Mouse (Mus musculus): ENCODE data around the gene Cd200r4.
"Not testable (repeated sequence)": the region's sequence is repeated elsewhere in the genome, so short reads cannot be mapped to it uniquely, and the experiment has no call there.

The Cd200r4 gene

GRCm38 (mm10) chr16:44818010-44818409 is 6.5 kb downstream of the Cd200r4 start:
- Histone ChIP-seq H3K4me1 (replicated peaks; ENCODE audit: low read depth, low read length) (no peaks in the 10 kb centered on the region), H3K4me3 (replicated peaks; ENCODE audit: low read length) (no peak overlapping the region), H3K9me3 (ENCODE audit: low read length) (no peaks in the 10 kb centered on the region), H3K27me3 (ENCODE audit: insufficient read depth, low read length) (no peaks in the 10 kb centered on the region), H3K36me3 (ENCODE audit: insufficient read depth, low read length) (no peaks in the 10 kb centered on the region)
- TF ChIP-seq CTCF (conservative IDR thresholded peaks at IDR 0.05; ENCODE audit: low read length) (no peak), POU5F1 (IDR thresholded peaks at IDR 0.05; ENCODE audit: borderline replicate concordance, low read length) (no peak), NANOG (IDR thresholded peaks at IDR 0.05; ENCODE audit: borderline replicate concordance, low read length) (no peak)

- Histone ChIP-seq H3K9me3 (ENCODE audit: low read length) (peaks cover 10% of the 10 kb centered on the region), H3K4me1 (replicated peaks; ENCODE audit: low read depth, low read length) (no peaks in the 10 kb centered on the region), H3K4me3 (replicated peaks; ENCODE audit: low read length) (no peak overlapping the region), H3K36me3 (ENCODE audit: insufficient read depth, low read length) (no peaks in the 10 kb centered on the region), H3K27me3 (ENCODE audit: insufficient read depth, low read length) (no peaks in the 10 kb centered on the region)
- TF ChIP-seq CTCF (conservative IDR thresholded peaks at IDR 0.05; ENCODE audit: low read length) (no peak), NANOG (IDR thresholded peaks at IDR 0.05; ENCODE audit: borderline replicate concordance, low read length) (no peak), POU5F1 (IDR thresholded peaks at IDR 0.05; ENCODE audit: borderline replicate concordance, low read length) (no peak)
Observed at GRCm38 (mm10) chr16:44820545-44820944, 9.0 kb downstream of the Cd200r4 start.

- Histone ChIP-seq H3K9me3 (ENCODE audit: low read length) (no peaks in the 10 kb centered on the region; the same call in 1 of the 2 replicates), H3K4me1 (replicated peaks; ENCODE audit: low read depth, low read length) (no peaks in the 10 kb centered on the region), H3K36me3 (ENCODE audit: insufficient read depth, low read length) (no peaks in the 10 kb centered on the region), H3K4me3 (replicated peaks; ENCODE audit: low read length) (no peak overlapping the region), H3K27me3 (ENCODE audit: insufficient read depth, low read length) (no peaks in the 10 kb centered on the region)
- no peak for TF ChIP-seq NANOG (IDR thresholded peaks at IDR 0.05; ENCODE audit: borderline replicate concordance, low read length)
- no peak for TF ChIP-seq CTCF (conservative IDR thresholded peaks at IDR 0.05; ENCODE audit: low read length)
- no peak for TF ChIP-seq POU5F1 (IDR thresholded peaks at IDR 0.05; ENCODE audit: borderline replicate concordance, low read length)
Observed at GRCm38 (mm10) chr16:44832286-44832685, 20.8 kb downstream of the Cd200r4 start.

- H3K36me3 ChIP-seq (ENCODE audit: insufficient read depth, low read length); H3K9me3 ChIP-seq (ENCODE audit: low read length); H3K4me3 ChIP-seq (replicated peaks; ENCODE audit: low read length); H3K4me1 ChIP-seq (replicated peaks; ENCODE audit: low read depth, low read length); H3K27me3 ChIP-seq (ENCODE audit: insufficient read depth, low read length): not testable (repeated sequence)
Observed at GRCm38 (mm10) chr16:44833189-44833588, 21.7 kb downstream of the Cd200r4 start.

- H3K4me3 ChIP-seq (replicated peaks; ENCODE audit: low read length) = no peak within 1 kb of the TSS
- H3K4me1 ChIP-seq (replicated peaks; ENCODE audit: low read depth, low read length) = no peaks in the 10 kb centered on the region
- no peak for TF ChIP-seq POU5F1 (IDR thresholded peaks at IDR 0.05; ENCODE audit: borderline replicate concordance, low read length)
- no peak for TF ChIP-seq NANOG (IDR thresholded peaks at IDR 0.05; ENCODE audit: borderline replicate concordance, low read length)
- TF ChIP-seq CTCF (conservative IDR thresholded peaks at IDR 0.05; ENCODE audit: low read length) = no peak
- H3K27me3 ChIP-seq (ENCODE audit: insufficient read depth, low read length) = no peaks in the 10 kb centered on the region
- no peaks in the 10 kb centered on the region for H3K36me3 ChIP-seq (ENCODE audit: insufficient read depth, low read length)
- H3K9me3 ChIP-seq (ENCODE audit: low read length) = peaks cover 14% of the 10 kb centered on the region
Observed at GRCm38 (mm10) chr16:44866797-44867196, 55.3 kb downstream of the Cd200r4 start, which contains the start of gene Cd200r2. Cd200r2 (plus strand) TSS chr16:44867097.

GRCm38 (mm10) chr16:44875178-44875577 is 63.6 kb downstream of the Cd200r4 start:
- H3K36me3 ChIP-seq (ENCODE audit: insufficient read depth, low read length) = no peaks in the 10 kb centered on the region
- no peaks in the 10 kb centered on the region for H3K4me1 ChIP-seq (replicated peaks; ENCODE audit: low read depth, low read length)
- no peak for TF ChIP-seq NANOG (IDR thresholded peaks at IDR 0.05; ENCODE audit: borderline replicate concordance, low read length)
- no peak for TF ChIP-seq POU5F1 (IDR thresholded peaks at IDR 0.05; ENCODE audit: borderline replicate concordance, low read length)
- no peak for TF ChIP-seq CTCF (conservative IDR thresholded peaks at IDR 0.05; ENCODE audit: low read length)
- no peak overlapping the region for H3K4me3 ChIP-seq (replicated peaks; ENCODE audit: low read length)
- H3K27me3 ChIP-seq (ENCODE audit: insufficient read depth, low read length) = no peaks in the 10 kb centered on the region
- H3K9me3 ChIP-seq (ENCODE audit: low read length) = no peaks in the 10 kb centered on the region

- Histone ChIP-seq H3K27me3 (ENCODE audit: insufficient read depth, low read length) (no peaks in the 10 kb centered on the region), H3K9me3 (ENCODE audit: low read length) (no peaks in the 10 kb centered on the region), H3K36me3 (ENCODE audit: insufficient read depth, low read length) (no peaks in the 10 kb centered on the region), H3K4me1 (replicated peaks; ENCODE audit: low read depth, low read length) (no peaks in the 10 kb centered on the region), H3K4me3 (replicated peaks; ENCODE audit: low read length) (no peak overlapping the region)
- TF ChIP-seq CTCF (conservative IDR thresholded peaks at IDR 0.05; ENCODE audit: low read length) (no peak), POU5F1 (IDR thresholded peaks at IDR 0.05; ENCODE audit: borderline replicate concordance, low read length) (no peak), NANOG (IDR thresholded peaks at IDR 0.05; ENCODE audit: borderline replicate concordance, low read length) (no peak)
Observed at GRCm38 (mm10) chr16:44876625-44877024, 65.1 kb downstream of the Cd200r4 start.

- Histone ChIP-seq H3K27me3 (ENCODE audit: insufficient read depth, low read length) (no peaks in the 10 kb centered on the region), H3K4me1 (replicated peaks; ENCODE audit: low read depth, low read length) (no peaks in the 10 kb centered on the region), H3K9me3 (ENCODE audit: low read length) (no peaks in the 10 kb centered on the region), H3K36me3 (ENCODE audit: insufficient read depth, low read length) (no peaks in the 10 kb centered on the region), H3K4me3 (replicated peaks; ENCODE audit: low read length) (no peak overlapping the region)
- TF ChIP-seq CTCF (conservative IDR thresholded peaks at IDR 0.05; ENCODE audit: low read length) (no peak), NANOG (IDR thresholded peaks at IDR 0.05; ENCODE audit: borderline replicate concordance, low read length) (no peak), POU5F1 (IDR thresholded peaks at IDR 0.05; ENCODE audit: borderline replicate concordance, low read length) (no peak)
Observed at GRCm38 (mm10) chr16:44877595-44877994, 66.1 kb downstream of the Cd200r4 start.

Data from E14TG2a.4 (cell line).